Mouse (Mus musculus) layer of hippocampus, adult 11-12 months (tissue): ENCODE measurements around the gene Tlx3.

Experiments used
- DNase-seq: peaks from one replicate; pipeline ENCODE4 v3.0.0; 2022; ENCODE audit warnings: low spot score

Tlx3 gene

GRCm38 (mm10) chr11:33197133-33197514, 6.3 kb downstream of the Tlx3 start:
- DNase-seq: no peak

- no peak for DNase-seq
Measured at GRCm38 (mm10) chr11:33196447-33197132, 6.8 kb downstream of the Tlx3 start.

GRCm38 (mm10) chr11:33195531-33196446, 7.6 kb downstream of the Tlx3 start:
- DNase-seq: no peak

GRCm38 (mm10) chr11:33195061-33195460, 8.3 kb downstream of the Tlx3 start:
- DNase-seq: no peak

GRCm38 (mm10) chr11:33193695-33194094, 9.7 kb downstream of the Tlx3 start:
- DNase-seq: no peak

- DNase-seq: no peak
Measured at GRCm38 (mm10) chr11:33181804-33182203, 21.6 kb downstream of the Tlx3 start.

GRCm38 (mm10) chr11:33180701-33181116, 22.7 kb downstream of the Tlx3 start:
- DNase-seq: no peak

GRCm38 (mm10) chr11:33179802-33180201, 23.6 kb downstream of the Tlx3 start:
- DNase-seq: no peak

GRCm38 (mm10) chr11:33176525-33177245, 26.7 kb downstream of the Tlx3 start:
- peak; percentile 30 for DNase-seq

GRCm38 (mm10) chr11:33175768-33176167, 27.6 kb downstream of the Tlx3 start:
- no peak for DNase-seq

GRCm38 (mm10) chr11:33170489-33170888, 32.9 kb downstream of the Tlx3 start:
- DNase-seq: peak; percentile 45

GRCm38 (mm10) chr11:33162998-33163506, 40.3 kb downstream of the Tlx3 start, which contains the start of gene Npm1:
Gene Npm1, minus strand, starts transcription at chr11:33163206.
- peak; percentile 99 for DNase-seq

GRCm38 (mm10) chr11:33162211-33162997, 41.0 kb downstream of the Tlx3 start:
- peak; percentile 67 for DNase-seq

GRCm38 (mm10) chr11:33159741-33160140, 43.6 kb downstream of the Tlx3 start:
- DNase-seq: no peak

- DNase-seq: no peak
Measured at GRCm38 (mm10) chr11:33157453-33158196, 45.8 kb downstream of the Tlx3 start.

- DNase-seq: no peak
Measured at GRCm38 (mm10) chr11:33156436-33157015, 46.9 kb downstream of the Tlx3 start.

- DNase-seq: no peak
Measured at GRCm38 (mm10) chr11:33154459-33154858, 48.9 kb downstream of the Tlx3 start.

GRCm38 (mm10) chr11:33152997-33153396, 50.4 kb downstream of the Tlx3 start:
- no peak for DNase-seq

GRCm38 (mm10) chr11:33151780-33152145, 51.6 kb downstream of the Tlx3 start:
- DNase-seq: no peak

- no peak for DNase-seq
Measured at GRCm38 (mm10) chr11:33151128-33151779, 52.1 kb downstream of the Tlx3 start.
